Mouse (Mus musculus) midbrain, embryonic 14.5 days (tissue): ENCODE results near the gene Ddx6. TPM values are rescaled to one million over a fixed set of nuclear protein-coding genes. Genes with fewer than 3 reads are reported as not detected.

Source experiments
- ATAC-seq: fragments of 200-750 bp; cut with Nextera tagmentation; 2 replicates; pipeline ENCODE4 v1.8.0; 2017; ENCODE audit warnings: moderate number of reproducible peaks, moderate library complexity; ENCODE audit not compliant: low FRiP score, low TSS enrichment
- DNase-seq: peaks from one replicate; pipeline ENCODE4 v3.0.0-alpha.2; 2015
- H3K27ac ChIP-seq: fragments of 300-500 bp; sonication (generic); replicated peaks from 2 replicates; pipeline ENCODE4 v1.5.1; 2014; ENCODE audit warnings: mild to moderate bottlenecking, low read depth, low read length, moderate library complexity
- H3K27me3 ChIP-seq: fragments of 300-500 bp; sonication (generic); 2 replicates; pipeline ENCODE4 v1.6.1; 2014; ENCODE audit warnings: low read length, control low read depth, mixed read lengths; ENCODE audit not compliant: control insufficient read depth, insufficient read depth
- H3K36me3 ChIP-seq: fragments of 300-500 bp; sonication (generic); 2 replicates; pipeline ENCODE4 v1.6.1; 2014; ENCODE audit warnings: low read length, control low read depth; ENCODE audit not compliant: control insufficient read depth, insufficient read depth
- H3K4me1 ChIP-seq: fragments of 300-500 bp; sonication (generic); 2 replicates; pipeline ENCODE4 v1.6.1; 2014; ENCODE audit warnings: mild to moderate bottlenecking, antibody characterized with exemption, low read length, control low read depth; ENCODE audit not compliant: control insufficient read depth, insufficient read depth
- H3K4me2 ChIP-seq: fragments of 300-500 bp; sonication (generic); 2 replicates; pipeline ENCODE4 v1.6.1; 2014; ENCODE audit warnings: mild to moderate bottlenecking, low read length, moderate library complexity
- H3K4me3 ChIP-seq: fragments of 300-500 bp; sonication (generic); replicated peaks from 2 replicates; pipeline ENCODE4 v1.5.1; 2014; ENCODE audit warnings: low read depth, low read length
- H3K9ac ChIP-seq: fragments of 300-500 bp; sonication (generic); replicated peaks from 2 replicates; pipeline ENCODE4 v1.6.1; 2014; ENCODE audit warnings: mild to moderate bottlenecking, low read length, moderate library complexity
- H3K9me3 ChIP-seq: fragments of 300-500 bp; sonication (generic); 2 replicates; pipeline ENCODE4 v1.6.1; 2016; ENCODE audit warnings: low read length, control low read depth, mixed read lengths; ENCODE audit not compliant: control insufficient read depth
- WGBS: fragments of 180-500 bp; shearing (Covaris S2); extraction: QIAGEN DNeasy Blood & Tissue Kit; methylation state at CpG from one replicate; pipeline ENCODE4 v1.1.7; 2014; 5-methylcytosine and 5-hydroxymethylcytosine counted together
- polyA plus RNA-seq: library from polyadenylated mRNA; unstranded; fragments of >200 nt; fragmentation: Nextera tagmentation; extraction: Ambion mirVana; gene quantifications from 2 replicates; pipeline ENCODE4 v1.2.1, GENCODE M21; 2014

Gene Ddx6
- polyA plus RNA-seq, 1 experiment from 2014 or later: 26.4 TPM

DNA sequence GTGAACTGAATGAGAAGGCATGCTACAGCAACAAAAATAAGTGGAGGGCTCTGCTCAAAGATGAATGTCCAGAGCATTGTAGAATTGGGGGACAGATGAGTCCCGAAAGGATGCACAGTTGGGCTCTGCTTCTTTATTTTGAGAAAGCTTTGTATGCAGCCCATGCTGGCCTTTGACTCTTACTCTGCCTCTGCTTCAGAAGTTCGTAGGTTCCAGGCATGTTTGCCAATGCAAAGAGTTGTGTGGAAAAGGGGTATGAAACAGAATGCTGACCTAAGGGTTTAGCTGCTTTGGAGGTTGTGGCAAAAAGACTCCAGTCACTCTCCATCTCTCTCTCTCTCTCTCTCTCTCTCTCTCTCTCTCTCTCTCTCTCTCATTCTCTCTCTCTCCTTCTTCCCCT is 36.9 kb downstream of the Ddx6 start:
- no peaks in the 10 kb centered on the region for H3K9me3 ChIP-seq
- no peak for DNase-seq
- no peak for ATAC-seq
- no peak overlapping the region for H3K9ac ChIP-seq
- no peak overlapping the region for H3K27ac ChIP-seq
- H3K4me2 ChIP-seq: no peak overlapping the region
- H3K27me3 ChIP-seq: no peaks in the 10 kb centered on the region
- no peak overlapping the region for H3K4me3 ChIP-seq
- no peaks in the 10 kb centered on the region for H3K4me1 ChIP-seq
- peaks cover 29% of the 10 kb centered on the region for H3K36me3 ChIP-seq
- WGBS: 93% methylated on average over 2 of the region's 2 CpGs

DNA sequence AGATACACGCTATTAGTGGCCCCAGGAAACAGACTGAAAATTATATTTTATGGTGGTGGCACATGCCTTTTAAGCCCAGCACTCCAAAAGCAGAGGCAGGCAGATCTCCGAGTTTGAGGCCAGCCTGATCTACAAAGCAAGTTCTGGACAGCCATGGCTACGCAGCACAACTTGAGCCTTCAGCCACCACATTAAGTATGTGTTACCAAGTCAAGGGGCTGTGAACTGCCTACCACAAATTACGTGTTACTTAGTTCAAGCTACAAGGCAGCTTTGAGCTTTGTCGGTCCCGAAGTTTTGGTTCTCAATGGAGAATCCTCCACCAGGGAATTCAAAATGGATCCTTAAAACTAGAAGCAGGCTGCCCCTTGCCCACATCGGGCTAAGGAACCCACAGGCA is 38.4 kb downstream of the Ddx6 start:
- DNase-seq: no peak
- Histone ChIP-seq H3K27me3 (no peaks in the 10 kb centered on the region), H3K4me3 (no peak overlapping the region), H3K4me1 (no peaks in the 10 kb centered on the region), H3K9me3 (no peaks in the 10 kb centered on the region), H3K27ac (no peak overlapping the region), H3K9ac (no peak overlapping the region), H3K36me3 (peaks cover 15% of the 10 kb centered on the region), H3K4me2 (no peak overlapping the region)
- no peak for ATAC-seq
- WGBS: 95% methylated on average over 7 of the region's 7 CpGs

DNA sequence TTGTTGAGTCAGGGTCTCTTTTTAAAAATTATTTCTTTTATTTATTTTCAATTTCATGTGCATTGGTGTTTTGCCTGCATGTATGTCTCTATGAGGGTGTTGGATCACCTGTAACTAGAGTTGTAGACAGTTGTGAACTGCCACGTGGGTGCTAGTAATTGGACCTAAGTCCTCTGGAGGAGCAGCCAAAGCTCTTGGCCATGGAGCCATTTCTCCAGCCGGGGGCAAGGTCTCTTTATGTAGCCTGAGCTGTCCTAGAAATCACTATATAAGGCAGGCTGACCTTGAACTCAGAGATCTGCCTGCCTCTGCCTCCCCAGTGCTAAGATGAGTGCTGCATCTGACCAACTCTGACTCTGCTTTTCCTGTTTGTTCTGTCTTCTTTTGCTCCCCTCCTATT is 39.5 kb downstream of the Ddx6 start:
- WGBS: 90% methylated on average over 2 of the region's 2 CpGs
- no peak for DNase-seq
- H3K4me1 ChIP-seq: no peaks in the 10 kb centered on the region

DNA sequence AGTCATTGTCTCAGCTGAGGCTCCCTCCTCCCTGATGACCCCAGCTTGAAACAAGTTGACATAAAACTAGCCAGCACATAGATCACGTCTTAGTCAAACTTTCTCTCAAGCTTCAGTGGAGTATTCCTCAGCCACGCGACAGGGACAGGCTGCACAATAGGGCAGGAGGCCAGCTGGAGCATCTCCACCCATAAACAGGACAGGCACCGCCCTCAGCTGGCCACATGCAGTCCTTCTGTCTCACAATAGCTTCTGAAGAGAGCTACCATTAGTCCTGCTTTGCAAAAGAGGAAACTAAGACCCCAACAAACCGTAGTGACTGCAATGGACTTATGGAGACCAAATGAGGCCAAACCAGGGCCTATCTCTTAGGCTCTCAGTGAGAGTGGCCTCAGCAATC is 40.8 kb downstream of the Ddx6 start:
- no peak overlapping the region for H3K27ac ChIP-seq
- ATAC-seq: no peak
- WGBS: 72% methylated on average over 5 of the region's 5 CpGs
- no peaks in the 10 kb centered on the region for H3K27me3 ChIP-seq
- no peaks in the 10 kb centered on the region for H3K9me3 ChIP-seq
- H3K4me3 ChIP-seq: no peak overlapping the region
- no peak overlapping the region for H3K9ac ChIP-seq
- H3K36me3 ChIP-seq: peaks cover 4% of the 10 kb centered on the region; the same call in 1 of the 2 replicates
- no peak for DNase-seq
- no peaks in the 10 kb centered on the region for H3K4me1 ChIP-seq
- H3K4me2 ChIP-seq: no peak overlapping the region

More for the DNA sequence above, 39.5 kb downstream of the Ddx6 start:
- ATAC-seq: no peak
- Histone ChIP-seq H3K27ac (no peak overlapping the region), H3K9ac (no peak overlapping the region), H3K27me3 (no peaks in the 10 kb centered on the region), H3K4me2 (no peak overlapping the region), H3K9me3 (no peaks in the 10 kb centered on the region), H3K4me3 (no peak overlapping the region), H3K36me3 (peaks cover 7% of the 10 kb centered on the region; the same call in 1 of the 2 replicates)

DNA sequence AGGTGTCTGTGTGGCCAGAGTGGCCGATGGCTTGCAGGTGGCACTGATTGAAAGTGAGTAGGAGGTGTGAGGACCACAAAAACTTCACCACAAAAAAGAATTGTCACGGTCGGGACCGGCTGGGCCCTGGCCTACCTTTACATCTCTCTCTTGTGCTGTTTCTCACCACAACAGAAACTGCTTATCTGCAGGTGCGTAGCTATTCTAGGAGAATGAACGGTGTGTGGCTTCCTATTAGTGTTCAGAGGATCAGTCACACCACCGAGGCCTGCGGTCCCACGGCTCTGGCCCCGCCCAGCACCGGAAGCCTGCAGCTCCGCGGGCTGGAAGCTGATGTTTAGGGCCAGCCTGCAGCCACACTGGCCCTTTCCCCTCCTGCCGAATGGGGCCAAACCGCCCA is 41.2 kb downstream of the Ddx6 start:
- ATAC-seq (no peak), DNase-seq (no peak)
- 72% methylated on average over 15 of the region's 15 CpGs for WGBS
- H3K9me3 ChIP-seq: no peaks in the 10 kb centered on the region
- no peaks in the 10 kb centered on the region for H3K4me1 ChIP-seq
- no peaks in the 10 kb centered on the region for H3K36me3 ChIP-seq
- H3K4me3 ChIP-seq: no peak overlapping the region
- no peak overlapping the region for H3K4me2 ChIP-seq
- H3K9ac ChIP-seq: no peak overlapping the region
- H3K27me3 ChIP-seq: no peaks in the 10 kb centered on the region
- no peak overlapping the region for H3K27ac ChIP-seq

DNA sequence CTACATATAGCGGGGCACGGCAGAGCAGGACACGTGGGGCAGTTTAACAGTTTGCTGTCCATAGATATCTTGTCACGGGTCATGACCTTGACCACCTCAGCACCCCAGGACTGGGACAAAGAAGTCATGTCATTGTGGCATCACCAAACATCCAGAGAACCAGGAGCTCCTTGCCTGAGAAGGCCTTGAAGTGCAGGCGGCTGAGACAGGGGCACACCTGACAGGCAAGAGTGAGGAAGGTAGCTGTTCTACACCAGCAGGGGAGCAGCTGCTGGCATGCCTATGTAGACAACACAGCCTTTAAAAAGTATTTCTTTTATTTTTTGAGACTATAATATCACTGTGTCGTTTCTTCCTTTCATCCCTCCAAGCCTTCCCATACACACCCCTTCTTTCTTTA is 41.7 kb downstream of the Ddx6 start:
- no peak for ATAC-seq
- 86% methylated on average over 6 of the region's 6 CpGs for WGBS
- no peaks in the 10 kb centered on the region for H3K36me3 ChIP-seq

DNA sequence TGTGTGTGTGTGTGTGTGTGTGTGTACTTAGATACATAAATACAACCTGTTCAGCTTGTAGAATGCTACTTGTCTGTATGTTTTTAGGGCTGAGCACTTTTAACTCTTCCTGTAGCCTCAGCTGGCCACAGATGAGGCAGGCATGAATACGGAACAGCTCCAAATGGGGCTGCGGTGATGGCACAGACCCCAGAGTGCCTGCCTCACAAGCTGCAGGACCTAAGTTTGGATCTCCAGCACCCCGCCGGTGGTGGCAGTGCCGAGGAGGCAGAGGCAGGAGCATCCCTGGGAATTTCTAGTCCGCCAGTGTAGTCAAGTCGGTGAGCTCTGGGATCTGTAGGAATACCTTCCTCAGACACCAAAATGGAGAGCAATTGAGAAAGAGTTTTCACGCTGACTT is 42.3 kb downstream of the Ddx6 start:
- no peaks in the 10 kb centered on the region for H3K4me1 ChIP-seq
- no peaks in the 10 kb centered on the region for H3K27me3 ChIP-seq
- ATAC-seq (no peak), DNase-seq (no peak)
- no peaks in the 10 kb centered on the region for H3K36me3 ChIP-seq
- H3K4me2 ChIP-seq: no peak overlapping the region
- H3K4me3 ChIP-seq: no peak overlapping the region
- WGBS: 95% methylated on average over 8 of the region's 8 CpGs
- no peak overlapping the region for H3K9ac ChIP-seq
- no peak overlapping the region for H3K27ac ChIP-seq
- H3K9me3 ChIP-seq: no peaks in the 10 kb centered on the region

More for the DNA sequence above, 41.7 kb downstream of the Ddx6 start:
- Histone ChIP-seq H3K4me2 (no peak overlapping the region), H3K27me3 (no peaks in the 10 kb centered on the region), H3K9me3 (no peaks in the 10 kb centered on the region), H3K4me3 (no peak overlapping the region), H3K9ac (no peak overlapping the region), H3K27ac (no peak overlapping the region), H3K4me1 (no peaks in the 10 kb centered on the region)
- no peak for DNase-seq

DNA sequence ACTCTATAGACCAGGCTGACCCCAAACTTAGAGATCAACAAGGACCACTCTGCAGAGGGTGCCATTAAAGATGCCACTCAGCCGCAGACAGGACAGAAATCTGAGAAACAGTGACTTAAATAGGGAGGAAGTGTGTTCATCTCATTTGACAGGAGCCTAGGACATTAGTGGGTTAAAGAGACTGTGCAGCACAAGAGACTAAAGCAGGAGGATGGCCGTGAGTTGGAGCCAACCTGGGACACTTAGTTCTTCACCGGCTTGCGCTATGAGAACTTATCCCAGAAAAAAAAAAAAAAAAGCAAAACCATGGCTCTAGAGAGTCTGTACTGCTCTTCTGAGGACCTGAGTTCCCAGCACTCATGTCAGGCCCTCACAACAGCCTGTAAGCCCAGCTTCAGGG is 43.0 kb downstream of the Ddx6 start:
- DNase-seq (no peak), ATAC-seq (no peak)
- no peak overlapping the region for H3K4me3 ChIP-seq
- H3K36me3 ChIP-seq: no peaks in the 10 kb centered on the region
- no peaks in the 10 kb centered on the region for H3K27me3 ChIP-seq
- no peak overlapping the region for H3K4me2 ChIP-seq
- H3K4me1 ChIP-seq: no peaks in the 10 kb centered on the region
- no peaks in the 10 kb centered on the region for H3K9me3 ChIP-seq
- no peak overlapping the region for H3K27ac ChIP-seq
- 83% methylated on average over 4 of the region's 4 CpGs for WGBS
- no peak overlapping the region for H3K9ac ChIP-seq

DNA sequence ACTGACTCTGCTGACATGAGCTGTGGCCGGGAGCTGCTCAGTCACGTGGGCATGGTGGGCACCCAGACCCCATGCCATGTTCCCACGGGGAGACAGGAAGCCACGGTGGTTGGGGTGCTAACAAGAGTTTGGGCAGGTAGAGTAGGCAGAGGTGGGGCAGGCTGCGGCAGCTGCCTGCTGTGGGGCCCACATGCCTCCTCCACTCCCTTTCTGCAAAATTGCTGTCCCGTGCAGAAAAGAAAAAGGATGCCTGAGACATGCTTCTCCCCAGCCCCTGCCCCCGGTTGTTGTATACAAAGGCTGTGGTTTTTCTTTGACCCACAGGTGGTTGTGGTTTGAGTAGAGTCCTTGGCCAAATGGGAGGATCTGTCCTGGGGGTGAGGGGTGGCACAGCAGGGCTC is 44.2 kb downstream of the Ddx6 start:
- no peak overlapping the region for H3K4me3 ChIP-seq
- no peaks in the 10 kb centered on the region for H3K36me3 ChIP-seq
- H3K27ac ChIP-seq: no peak overlapping the region
- no peak overlapping the region for H3K4me2 ChIP-seq
- DNase-seq (no peak), ATAC-seq (no peak)
- H3K9ac ChIP-seq: no peak overlapping the region
- H3K9me3 ChIP-seq: no peaks in the 10 kb centered on the region
- 73% methylated on average over 7 of the region's 7 CpGs for WGBS
- no peaks in the 10 kb centered on the region for H3K4me1 ChIP-seq
- no peaks in the 10 kb centered on the region for H3K27me3 ChIP-seq
